Mouse (Mus musculus) G1E (cell line): ENCODE measurements around the gene Rapgef6. TPM values are rescaled to one million over a fixed set of nuclear protein-coding genes. Genes with fewer than 3 reads are reported as not detected.

Experiments used
- ATAC-seq: 2 replicates; pipeline ENCODE4 v1.8.0; 2016; ENCODE audit warnings: mild to moderate bottlenecking; ENCODE audit not compliant: insufficient number of reproducible peaks, poor library complexity, low FRiP score, severe bottlenecking; ENCODE audit errors: extremely low read depth
- DNase-seq: peaks from one replicate; pipeline ENCODE4 v3.0.0; 2012; ENCODE audit warnings: low spot score
- H3K27me3 ChIP-seq: 2 replicates; pipeline ENCODE4 v1.6.1; 2012; ENCODE audit warnings: mild to moderate bottlenecking, low read length, inconsistent platforms; ENCODE audit not compliant: insufficient read depth
- H3K36me3 ChIP-seq: replicated peaks from 2 replicates; pipeline ENCODE3; 2012; ENCODE audit warnings: mild to moderate bottlenecking, inconsistent platforms
- H3K4me1 ChIP-seq: 2 replicates; pipeline ENCODE4 v1.6.1; 2012; ENCODE audit warnings: low read depth, low read length, inconsistent platforms, mixed read lengths; ENCODE audit not compliant: insufficient read depth
- H3K4me3 ChIP-seq: 2 replicates; pipeline ENCODE4 v1.5.1; 2012; ENCODE audit warnings: low read depth, mild to moderate bottlenecking, inconsistent platforms, low read length, moderate library complexity, mixed read lengths
- H3K9me3 ChIP-seq: replicated peaks from 2 replicates; pipeline ENCODE4 v1.6.1; 2012; ENCODE audit warnings: inconsistent platforms
- CTCF ChIP-seq: IDR thresholded peaks from 2 replicates; pipeline ENCODE4 v1.5.1; 2012; ENCODE audit warnings: low read depth, low read length, inconsistent platforms, mixed read lengths
- GATA1 ChIP-seq: IDR thresholded peaks from 2 replicates; pipeline ENCODE4 v1.6.1; 2012; ENCODE audit warnings: borderline replicate concordance, low read length, inconsistent platforms, mixed read lengths
- GATA2 ChIP-seq: IDR thresholded peaks from 2 replicates; pipeline ENCODE4 v1.6.1; 2012; ENCODE audit warnings: low read depth, low read length, inconsistent platforms, borderline replicate concordance
- POLR2AphosphoS5 ChIP-seq: IDR thresholded peaks from 2 replicates; pipeline ENCODE4 v1.6.1; 2012; ENCODE audit warnings: low read depth, low read length, inconsistent platforms; ENCODE audit not compliant: insufficient replicate concordance
- TAL1 ChIP-seq: conservative IDR thresholded peaks from 2 replicates; pipeline ENCODE4 v1.6.1; 2012; ENCODE audit warnings: low read depth, low read length, inconsistent platforms, mixed read lengths
- polyA plus RNA-seq: library from polyadenylated mRNA; stranded (reverse); fragments of >175 nt; gene quantifications from 2 replicates; pipeline ENCODE4 v1.2.3, GENCODE M21; 2012
- total RNA-seq, 2 experiments: library from RNA; stranded (forward) in 1 of 2; stranded (reverse) in 1 of 2; fragments of 200-1000 nt in 1 of 2; fragments of >200 nt in 1 of 2; fragmentation: Nextera tagmentation in 1 of 2; gene quantifications; 2 replicates each; pipeline ENCODE4 v1.2.3; 2014 to 2017

Gene Rapgef6
- total and polyA plus RNA-seq, 3 experiments = 18.9 to 76.5 (median 49.0) TPM

- TF ChIP-seq POLR2AphosphoS5 = no peak
- no peak for TF ChIP-seq CTCF
- no peak for TF ChIP-seq GATA1
- no peak for TF ChIP-seq TAL1
- TF ChIP-seq GATA2 = no peak
- DNase-seq (no peak), ATAC-seq (no peak)
- no peaks in the 10 kb centered on the region for H3K9me3 ChIP-seq
- peaks cover 68% of the 10 kb centered on the region for H3K36me3 ChIP-seq
- H3K4me1 ChIP-seq = no peaks in the 10 kb centered on the region
- no peak overlapping the region for H3K4me3 ChIP-seq
- H3K27me3 ChIP-seq = no peaks in the 10 kb centered on the region
These were observed 153.3 kb downstream of the Rapgef6 start for GRCm38 (mm10) chr11:54675792-54676489.

- TF ChIP-seq TAL1 (no peak), GATA1 (no peak), POLR2AphosphoS5 (no peak), CTCF (no peak), GATA2 (no peak)
- DNase-seq (no peak), ATAC-seq (no peak)
- no peaks in the 10 kb centered on the region for H3K27me3 ChIP-seq
- H3K4me1 ChIP-seq = no peaks in the 10 kb centered on the region
- peaks cover 77% of the 10 kb centered on the region for H3K36me3 ChIP-seq
- no peak overlapping the region for H3K4me3 ChIP-seq
- 0 out of 2 replicates have a peak, but pooled peaks cover 2% of the 10 kb centered on the region for H3K9me3 ChIP-seq
These were observed 156.5 kb downstream of the Rapgef6 start for GRCm38 (mm10) chr11:54679141-54679540.

- Histone ChIP-seq H3K4me1 (no peaks in the 10 kb centered on the region), H3K27me3 (no peaks in the 10 kb centered on the region), H3K36me3 (peaks cover 83% of the 10 kb centered on the region), H3K4me3 (no peak overlapping the region), H3K9me3 (0 out of 2 replicates have a peak, but pooled peaks cover 2% of the 10 kb centered on the region)
- no peak for ATAC-seq
- DNase-seq = no peak
- TF ChIP-seq POLR2AphosphoS5 = no peak
- no peak for TF ChIP-seq GATA1
- no peak for TF ChIP-seq CTCF
- no peak for TF ChIP-seq TAL1
- no peak for TF ChIP-seq GATA2
These were observed 162.2 kb downstream of the Rapgef6 start for GRCm38 (mm10) chr11:54684831-54685230.

GRCm38 (mm10) chr11:54690171-54690570 lies 167.5 kb downstream of the Rapgef6 start:
- TF ChIP-seq GATA2 (no peak), TAL1 (no peak), GATA1 (no peak), CTCF (no peak), POLR2AphosphoS5 (no peak)
- Histone ChIP-seq H3K36me3 (peaks cover 86% of the 10 kb centered on the region), H3K9me3 (no peaks in the 10 kb centered on the region), H3K4me3 (no peak overlapping the region), H3K27me3 (no peaks in the 10 kb centered on the region), H3K4me1 (peaks cover 2% of the 10 kb centered on the region; the same call in 1 of the 2 replicates)
- DNase-seq (no peak), ATAC-seq (no peak)

- Histone ChIP-seq H3K4me1 (peaks cover 2% of the 10 kb centered on the region; the same call in 1 of the 2 replicates), H3K9me3 (no peaks in the 10 kb centered on the region), H3K4me3 (no peak overlapping the region), H3K36me3 (peaks cover 86% of the 10 kb centered on the region), H3K27me3 (no peaks in the 10 kb centered on the region)
- no peak for DNase-seq
- no peak for TF ChIP-seq GATA2
- TF ChIP-seq CTCF = no peak
- no peak for ATAC-seq
These were observed 168.5 kb downstream of the Rapgef6 start for GRCm38 (mm10) chr11:54691179-54691578.

- Histone ChIP-seq H3K4me3 (no peak overlapping the region), H3K4me1 (peaks cover 2% of the 10 kb centered on the region; the same call in 1 of the 2 replicates), H3K27me3 (no peaks in the 10 kb centered on the region), H3K9me3 (no peaks in the 10 kb centered on the region), H3K36me3 (peaks cover 87% of the 10 kb centered on the region)
- DNase-seq = no peak
- ATAC-seq = no peak
- no peak for TF ChIP-seq GATA2
- TF ChIP-seq CTCF = no peak
- no peak for TF ChIP-seq GATA1
- no peak for TF ChIP-seq TAL1
- no peak for TF ChIP-seq POLR2AphosphoS5
These were observed 171.0 kb downstream of the Rapgef6 start for GRCm38 (mm10) chr11:54693696-54694095.
